Mouse (Mus musculus): ENCODE results near the gene Spag6l. TPM values are rescaled to one million over a fixed set of nuclear protein-coding genes. Genes with fewer than 3 reads are reported as not detected.

The Spag6l gene
- 0.24 TPM in 1 of 2 replicates, not detected in the other for polyA plus RNA-seq (2012; rRNA removed; ENCODE audit: low replicate concordance)

DNA sequence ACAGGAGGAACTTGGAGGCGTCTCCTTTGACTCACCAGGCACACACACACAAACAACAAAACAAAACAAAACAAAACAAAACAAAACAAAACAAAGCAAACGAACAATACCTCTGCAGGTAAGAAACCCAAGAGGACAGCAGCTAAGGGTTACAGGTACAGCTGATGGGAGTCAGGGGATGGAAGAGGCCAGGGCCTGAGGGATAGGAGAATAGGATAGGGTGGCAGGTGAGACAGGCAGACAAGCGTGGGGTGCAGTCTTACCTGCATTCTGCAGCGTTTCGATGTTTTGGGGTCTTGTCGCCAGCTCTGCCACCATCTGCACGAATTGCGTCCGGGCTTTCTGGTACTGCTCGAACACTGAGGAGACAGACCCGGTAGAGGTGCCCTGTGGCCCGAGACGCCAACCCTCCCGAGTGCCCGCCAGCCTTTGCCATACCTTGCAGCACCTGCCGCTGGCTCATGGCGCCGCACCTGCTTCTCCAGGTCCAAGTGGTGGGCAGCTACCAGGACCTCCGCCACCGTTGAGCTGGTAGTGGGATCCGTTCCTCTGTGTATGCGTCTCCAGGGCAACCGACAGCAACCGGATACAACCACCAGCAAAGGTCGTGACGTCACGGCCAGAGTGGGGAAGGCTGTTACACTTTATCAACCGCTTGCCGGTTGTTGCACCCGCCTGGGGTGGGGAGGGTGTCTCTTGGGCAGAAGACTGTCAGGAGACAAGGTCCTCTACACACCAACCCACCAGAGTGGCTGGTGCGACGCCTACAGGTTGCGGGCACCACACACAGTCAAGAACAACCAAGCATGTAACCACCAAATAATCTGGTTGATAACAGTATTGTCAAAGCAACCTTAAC, at the start of gene Spag6l:
Gene Spag6l (minus strand): TSS at position 700 of the 859 bp plus-strand sequence.

DNA sequence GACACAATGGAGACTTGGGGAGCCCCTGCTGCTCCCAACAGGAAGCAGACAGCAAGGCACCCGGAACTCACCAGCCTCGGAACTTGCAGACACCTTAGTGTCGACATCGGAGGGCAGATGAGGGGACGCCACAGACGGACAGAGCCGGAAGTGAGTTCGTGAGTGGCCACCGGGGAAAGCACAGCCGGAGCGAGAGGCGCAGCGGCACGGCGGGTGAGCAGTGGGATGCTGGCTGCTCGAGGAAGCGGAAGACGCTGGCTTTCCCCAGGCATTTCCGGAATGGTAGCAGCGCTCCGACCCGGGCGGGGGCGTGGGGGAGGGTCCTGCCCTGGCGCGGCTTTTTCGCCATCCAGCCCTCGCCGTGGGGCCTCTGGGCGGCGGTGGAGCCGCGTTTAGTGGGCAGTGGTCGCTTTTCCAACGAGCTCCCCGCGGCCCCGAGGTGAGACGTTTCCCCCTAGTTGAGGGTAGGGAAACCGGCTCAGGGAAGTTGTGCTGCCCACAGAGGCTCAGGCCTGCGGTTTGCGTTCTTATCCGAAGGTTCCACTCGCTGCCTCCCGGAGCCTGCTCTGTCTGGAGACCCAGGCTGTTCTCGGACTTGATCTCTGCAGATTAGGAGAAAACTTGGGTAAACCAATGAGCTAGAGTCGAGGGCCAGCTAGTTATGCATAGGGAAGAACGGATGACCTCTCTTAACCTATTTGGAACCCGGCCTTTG, 41.5 kb upstream of the Spag6l start, which contains the start of the genes Top3b and Vpreb1:
Gene Top3b (plus strand): TSS at position 120 of the 715 bp plus-strand sequence.
Gene Vpreb1 (minus strand): TSS at position 227 of the 715 bp plus-strand sequence.

DNA sequence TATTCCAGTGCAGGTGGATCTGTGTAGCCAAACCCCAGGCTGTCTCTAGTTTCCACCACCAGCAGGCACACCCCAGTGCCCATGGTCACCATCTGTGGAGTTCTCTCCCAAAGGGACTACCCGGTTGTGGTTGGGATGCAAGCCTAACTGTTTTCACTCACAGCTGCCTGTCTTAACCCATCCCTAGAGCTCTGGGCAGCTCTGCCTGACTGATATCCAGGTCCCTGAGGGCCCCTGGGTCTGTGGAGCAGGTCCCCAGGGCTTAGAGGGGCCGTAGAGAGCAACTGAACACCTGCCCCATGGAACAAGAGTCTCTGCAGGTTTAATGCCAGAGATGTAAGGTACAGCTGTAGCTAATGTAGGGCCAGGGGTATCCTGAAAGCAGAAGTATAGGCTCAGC, 34.7 kb upstream of the Spag6l start, which contains the start of gene Igll1:
Gene Igll1 (minus strand): TSS at position 8 of the 400 bp plus-strand sequence.

Other genes starting within 250 kb of the Spag6l start
- gene Fgd4, start 228.9 kb downstream of the Spag6l start, polyA plus RNA-seq (2012; rRNA removed; ENCODE audit: low replicate concordance), result 1.2 and 2.7 TPM in 2 replicates
- not detected in 2 replicates for gene Olfr19, start 153.1 kb downstream of the Spag6l start, polyA plus RNA-seq (2012; rRNA removed; ENCODE audit: low replicate concordance)
- gene Igll1, start 34.5 kb upstream of the Spag6l start, polyA plus RNA-seq (2012; rRNA removed; ENCODE audit: low replicate concordance), result 0.33 and 0.55 TPM in 2 replicates
- 63.5 and 86.8 TPM in 2 replicates for gene Top3b, start 41.3 kb upstream of the Spag6l start, polyA plus RNA-seq (2012; rRNA removed; ENCODE audit: low replicate concordance)
- gene Vpreb1, start 41.4 kb upstream of the Spag6l start, polyA plus RNA-seq (2012; rRNA removed; ENCODE audit: low replicate concordance), result 6.0 and 8.1 TPM in 2 replicates
- gene Ppm1f, start 67.0 kb upstream of the Spag6l start, polyA plus RNA-seq (2012; rRNA removed; ENCODE audit: low replicate concordance), result 15.8 and 20.3 TPM in 2 replicates
- gene Mapk1, start 153.9 kb upstream of the Spag6l start, polyA plus RNA-seq (2012; rRNA removed; ENCODE audit: low replicate concordance), result 43.1 and 106 TPM in 2 replicates
- gene Ypel1, start 240.2 kb upstream of the Spag6l start, polyA plus RNA-seq (2012; rRNA removed; ENCODE audit: low replicate concordance), result 2.1 and 3.5 TPM in 2 replicates

Measured in mammary gland, adult 2 months (tissue).